Mouse (Mus musculus) testis, adult 2 months (tissue): Measurements from ENCODE around the gene Zfp1. TPM values are rescaled to one million over a fixed set of nuclear protein-coding genes. Genes with fewer than 3 reads are reported as not detected.
A peak's percentile ranks its signal among the peaks of the same experiment; 100 is the strongest.

Experiments used
- H3K27ac ChIP-seq: fragments of 200-500 bp; 2 replicates; pipeline ENCODE4 v1.5.1; 2012; ENCODE audit warnings: low read depth, low read length; ENCODE audit not compliant: control insufficient read depth, insufficient read depth
- H3K27me3 ChIP-seq: fragments of 200-500 bp; 2 replicates; pipeline ENCODE4 v1.6.1; 2012; ENCODE audit warnings: mild to moderate bottlenecking, low read length, moderate library complexity; ENCODE audit not compliant: control insufficient read depth, insufficient read depth
- H3K36me3 ChIP-seq: fragments of 200-500 bp; 2 replicates; pipeline ENCODE4 v1.6.1; 2012; ENCODE audit warnings: mild to moderate bottlenecking, low read length; ENCODE audit not compliant: control insufficient read depth, insufficient read depth
- H3K4me1 ChIP-seq: fragments of 200-500 bp; 2 replicates; pipeline ENCODE4 v1.6.1; 2012; ENCODE audit warnings: low read length; ENCODE audit not compliant: control insufficient read depth, insufficient read depth
- H3K4me3 ChIP-seq: fragments of 200-500 bp; 2 replicates; pipeline ENCODE4 v1.5.1; 2012; ENCODE audit warnings: low read depth, mild to moderate bottlenecking, low read length, moderate library complexity, mixed read lengths; ENCODE audit not compliant: control insufficient read depth
- CTCF ChIP-seq: fragments of 200-500 bp; IDR thresholded peaks from 2 replicates; pipeline ENCODE4 v1.5.1; 2012; ENCODE audit warnings: low read depth, mild to moderate bottlenecking, inconsistent platforms, low read length, moderate library complexity; ENCODE audit not compliant: control insufficient read depth, insufficient read depth, insufficient replicate concordance
- POLR2A ChIP-seq: fragments of 200-500 bp; IDR thresholded peaks from 2 replicates; pipeline ENCODE4 v1.6.1; 2012; ENCODE audit warnings: low read depth, mild to moderate bottlenecking, inconsistent platforms, low read length, moderate library complexity; ENCODE audit not compliant: control insufficient read depth
- polyA plus RNA-seq: library from polyadenylated mRNA; depleted of rRNA; stranded (reverse); fragments of >200 nt; gene quantifications from 2 replicates; pipeline ENCODE4 v1.2.3, GENCODE M21; 2012

Gene Zfp1
- polyA plus RNA-seq, 1 experiment: 4.1 TPM

DNA sequence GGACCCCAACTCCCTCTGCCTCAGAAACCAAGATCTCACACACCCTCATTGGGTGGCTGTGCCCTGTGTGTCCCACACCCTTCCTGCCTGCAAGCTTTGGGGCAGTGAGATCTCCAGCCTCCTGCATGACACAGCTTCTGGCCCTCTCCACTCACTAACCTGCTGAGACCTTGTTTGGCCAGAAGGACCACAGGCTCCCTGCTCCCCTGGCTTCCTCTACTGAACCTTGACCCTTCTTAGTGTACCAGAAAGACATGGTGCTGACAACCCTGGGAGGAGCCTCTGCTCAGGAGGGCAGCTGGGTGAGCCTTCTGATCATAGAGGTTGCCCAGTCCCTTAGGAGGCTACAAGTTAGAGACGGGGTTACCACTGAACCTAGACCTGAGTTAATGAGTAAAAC, 66.0 kb downstream of the Zfp1 start:
- Histone ChIP-seq H3K4me3 (no peak overlapping the region), H3K4me1 (no peaks in the 10 kb centered on the region), H3K27me3 (no peaks in the 10 kb centered on the region), H3K36me3 (peaks cover 1% of the 10 kb centered on the region; the same call in 1 of the 2 replicates), H3K27ac (no peak overlapping the region)
- TF ChIP-seq POLR2A: no peak

DNA sequence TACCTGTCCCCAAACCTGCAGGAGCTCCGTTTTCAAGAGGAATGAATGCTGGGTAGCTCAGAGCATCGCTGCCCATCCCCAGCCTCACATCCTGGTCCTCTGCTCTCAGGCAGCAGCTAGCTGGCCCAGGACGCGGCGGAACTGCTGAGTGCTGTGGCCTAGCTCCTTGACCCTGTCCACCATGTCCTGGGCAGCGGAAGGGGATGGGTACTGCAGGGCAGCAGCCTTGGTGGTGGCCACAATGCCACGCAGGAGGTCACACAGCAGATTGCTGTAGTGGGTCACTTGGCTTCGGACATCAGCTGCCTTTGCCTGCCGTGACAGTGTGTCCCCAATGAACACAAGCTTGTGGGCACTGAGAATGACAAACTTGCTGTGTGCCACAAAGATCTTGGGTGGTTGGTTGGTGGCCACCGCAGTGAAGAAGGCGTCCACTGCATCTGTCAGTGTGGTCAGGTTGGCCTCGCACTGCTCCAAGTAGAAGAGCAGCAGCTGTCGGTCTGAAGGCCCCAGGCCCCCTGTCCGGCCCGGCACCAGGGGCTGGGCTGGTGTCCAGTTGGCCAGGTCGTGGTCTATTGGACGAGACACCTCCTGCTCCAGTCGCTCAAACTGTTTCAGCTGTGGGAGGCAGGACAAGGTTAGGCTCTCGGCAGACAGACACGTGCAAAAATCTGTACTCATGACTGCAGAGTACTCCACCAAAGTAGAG, 67.7 kb downstream of the Zfp1 start:
- Histone ChIP-seq H3K27me3 (no peaks in the 10 kb centered on the region), H3K4me3 (no peak overlapping the region), H3K27ac (no peak overlapping the region), H3K36me3 (peaks cover 3% of the 10 kb centered on the region; the same call in 1 of the 2 replicates), H3K4me1 (no peaks in the 10 kb centered on the region)
- TF ChIP-seq POLR2A (no peak), CTCF (no peak)

DNA sequence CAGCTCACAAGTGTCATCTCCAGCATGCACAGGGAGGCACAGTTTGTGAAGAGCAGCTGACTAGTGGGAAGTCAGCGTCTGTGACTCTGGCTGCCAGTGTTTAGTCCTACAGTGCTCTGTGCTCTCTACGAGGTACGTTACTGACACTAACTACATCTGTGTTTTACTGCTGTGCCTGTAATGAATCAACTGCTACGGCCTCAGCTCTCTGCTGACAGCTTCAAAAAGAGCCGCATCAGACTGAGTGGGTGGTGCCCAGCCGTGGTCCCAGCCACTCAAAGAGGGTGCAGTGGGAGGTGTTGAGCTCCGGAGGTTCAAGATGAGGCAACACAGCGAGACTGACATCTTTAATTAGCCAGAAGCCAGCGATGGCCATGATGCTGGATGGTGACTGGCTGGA, 68.9 kb downstream of the Zfp1 start:
- TF ChIP-seq POLR2A: no peak
- TF ChIP-seq CTCF: no peak
- no peaks in the 10 kb centered on the region for H3K27me3 ChIP-seq
- H3K27ac ChIP-seq: no peak overlapping the region
- H3K36me3 ChIP-seq: peaks cover 3% of the 10 kb centered on the region; the same call in 1 of the 2 replicates
- no peak overlapping the region for H3K4me3 ChIP-seq
- H3K4me1 ChIP-seq: peaks cover 4% of the 10 kb centered on the region

DNA sequence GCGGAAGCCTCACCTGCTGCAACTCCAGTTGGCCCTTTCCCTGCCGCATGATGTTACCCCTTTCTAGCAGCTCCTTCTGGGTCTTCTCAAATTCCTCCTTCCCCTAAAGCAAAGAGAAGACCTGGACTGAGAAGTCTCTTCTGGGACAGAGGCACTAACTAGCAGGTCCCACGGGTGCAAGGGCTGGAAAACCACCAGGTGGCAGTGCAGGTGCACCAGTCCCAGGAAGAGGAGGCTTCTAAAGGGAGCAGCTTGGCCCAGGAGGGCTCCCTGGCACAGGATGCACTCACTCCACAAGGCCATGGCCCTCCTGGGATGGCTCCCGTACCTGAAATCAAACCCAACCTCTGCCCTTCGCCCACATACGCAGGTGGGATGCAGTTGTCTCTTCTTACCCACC, 69.4 kb downstream of the Zfp1 start:
- TF ChIP-seq CTCF (peak; percentile 54; the same call in 1 of the 2 replicates), POLR2A (no peak)
- H3K27ac ChIP-seq: no peak overlapping the region
- peaks cover 4% of the 10 kb centered on the region for H3K4me1 ChIP-seq
- no peaks in the 10 kb centered on the region for H3K27me3 ChIP-seq
- peaks cover 3% of the 10 kb centered on the region; the same call in 1 of the 2 replicates for H3K36me3 ChIP-seq
- no peak overlapping the region for H3K4me3 ChIP-seq

DNA sequence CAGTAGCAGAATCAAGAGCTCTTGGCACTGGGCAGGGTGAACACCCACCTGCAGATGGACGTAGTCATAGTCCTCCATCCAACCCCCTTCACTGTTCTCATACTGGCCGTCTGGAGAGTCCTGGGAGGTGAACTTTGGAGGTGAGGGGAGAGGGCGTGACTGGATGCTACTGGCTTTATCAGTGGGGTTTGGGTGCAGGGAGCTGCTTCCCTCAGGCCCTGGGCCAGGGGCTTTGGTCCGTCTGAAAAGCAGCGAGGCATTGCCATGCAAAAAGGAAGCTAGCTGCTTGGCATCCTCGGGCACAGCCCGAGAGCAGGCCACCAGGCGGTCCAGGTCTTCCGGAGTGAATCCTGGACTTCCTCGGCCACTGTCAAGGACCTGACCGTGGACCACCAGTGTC, 70.1 kb downstream of the Zfp1 start:
- H3K36me3 ChIP-seq: peaks cover 3% of the 10 kb centered on the region; the same call in 1 of the 2 replicates
- H3K27me3 ChIP-seq: no peaks in the 10 kb centered on the region
- TF ChIP-seq POLR2A (no peak), CTCF (no peak)
- H3K27ac ChIP-seq: no peak overlapping the region
- H3K4me1 ChIP-seq: peaks cover 7% of the 10 kb centered on the region
- H3K4me3 ChIP-seq: no peak overlapping the region

- no peak overlapping the region for H3K27ac ChIP-seq
- no peaks in the 10 kb centered on the region for H3K27me3 ChIP-seq
- TF ChIP-seq CTCF: no peak
- no peak for TF ChIP-seq POLR2A
- H3K36me3 ChIP-seq: peaks cover 3% of the 10 kb centered on the region; the same call in 1 of the 2 replicates
- H3K4me3 ChIP-seq: no peak overlapping the region
- peaks cover 7% of the 10 kb centered on the region for H3K4me1 ChIP-seq
These were observed 70.6 kb downstream of the Zfp1 start for GRCm38 (mm10) chr8:111713817-111714216.

DNA sequence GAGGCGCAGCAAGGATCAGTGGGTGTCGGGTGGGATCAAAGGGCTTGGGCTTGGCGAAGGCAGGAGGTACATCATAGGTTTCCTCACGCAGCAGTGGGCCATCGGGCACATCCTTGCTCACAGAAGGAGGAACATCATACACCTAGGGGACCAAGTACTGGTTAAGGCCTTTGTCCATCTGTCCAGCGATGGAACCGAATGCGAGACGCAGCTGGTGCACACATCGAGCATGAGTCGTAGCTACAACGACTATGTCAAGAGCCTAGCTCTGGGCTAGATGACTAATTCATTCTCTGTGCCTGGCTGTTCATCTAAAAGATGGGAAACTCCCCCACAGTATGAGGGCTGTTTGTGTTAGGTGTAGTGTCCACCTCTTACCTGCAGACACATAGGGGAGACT, 71.1 kb downstream of the Zfp1 start:
- H3K4me3 ChIP-seq: no peak overlapping the region
- peaks cover 3% of the 10 kb centered on the region; the same call in 1 of the 2 replicates for H3K36me3 ChIP-seq
- no peaks in the 10 kb centered on the region for H3K27me3 ChIP-seq
- H3K4me1 ChIP-seq: peaks cover 7% of the 10 kb centered on the region
- TF ChIP-seq POLR2A (no peak), CTCF (no peak)
- H3K27ac ChIP-seq: no peak overlapping the region
